Mouse (Mus musculus) stomach, postnatal 0 days (tissue): ENCODE measurements around the gene Ftsj3. TPM values are rescaled to one million over a fixed set of nuclear protein-coding genes. Genes with fewer than 3 reads are reported as not detected.
"Not testable (repeated sequence)": the region's sequence is repeated elsewhere in the genome, so short reads cannot be mapped to it uniquely, and the experiment has no call there.

Source experiments
- ATAC-seq: fragments of 200-750 bp; cut with Nextera tagmentation; 2 replicates; pipeline ENCODE4 v1.8.0; 2017; ENCODE audit not compliant: low FRiP score, low TSS enrichment
- DNase-seq: peaks from one replicate; pipeline ENCODE4 v3.0.0-alpha.2; 2016; ENCODE audit warnings: low spot score
- H3K27ac ChIP-seq: fragments of 300-500 bp; sonication (generic); replicated peaks from 2 replicates; pipeline ENCODE4 v1.5.1; 2014; ENCODE audit warnings: mild to moderate bottlenecking, control low read depth
- H3K27me3 ChIP-seq: fragments of 300-500 bp; sonication (generic); 2 replicates; pipeline ENCODE4 v1.6.1; 2014; ENCODE audit warnings: low read length; ENCODE audit not compliant: control insufficient read depth, insufficient read depth
- H3K36me3 ChIP-seq: fragments of 300-500 bp; sonication (generic); 2 replicates; pipeline ENCODE4 v1.6.1; 2014; ENCODE audit warnings: low read length, mixed read lengths; ENCODE audit not compliant: control insufficient read depth, insufficient read depth
- H3K4me1 ChIP-seq: fragments of 300-500 bp; sonication (generic); replicated peaks from 2 replicates; pipeline ENCODE4 v1.6.1; 2014; ENCODE audit warnings: antibody characterized with exemption; ENCODE audit not compliant: control insufficient read depth, insufficient read depth
- H3K4me2 ChIP-seq: fragments of 300-500 bp; sonication (generic); replicated peaks from 2 replicates; pipeline ENCODE4 v1.6.1; 2014; ENCODE audit warnings: low read depth, mild to moderate bottlenecking, control low read depth, moderate library complexity
- H3K4me3 ChIP-seq: fragments of 300-500 bp; sonication (generic); 2 replicates; pipeline ENCODE4 v1.5.1; 2014; ENCODE audit warnings: low read depth, low read length, control low read depth
- H3K9ac ChIP-seq: fragments of 300-500 bp; sonication (generic); 2 replicates; pipeline ENCODE4 v1.6.1; 2014; ENCODE audit warnings: mild to moderate bottlenecking, low read length, control low read depth, mixed read lengths
- H3K9me3 ChIP-seq: fragments of 300-500 bp; sonication (generic); 2 replicates; pipeline ENCODE4 v1.6.1; 2016; ENCODE audit warnings: low read length; ENCODE audit not compliant: control insufficient read depth
- CTCF ChIP-seq: IDR thresholded peaks from 2 replicates; pipeline ENCODE4 v1.5.1; 2016; ENCODE audit warnings: antibody characterized with exemption, low read depth, mild to moderate bottlenecking, moderate library complexity
- EP300 ChIP-seq: optimal IDR thresholded peaks from 2 replicates; pipeline ENCODE3; 2016; ENCODE audit warnings: antibody characterized with exemption
- WGBS: fragments of 180-500 bp; shearing (Covaris S2); extraction: QIAGEN DNeasy Blood & Tissue Kit; methylation state at CpG from one replicate; pipeline ENCODE4 v1.1.7; 2014; 5-methylcytosine and 5-hydroxymethylcytosine counted together
- polyA plus RNA-seq: library from polyadenylated mRNA; unstranded; fragments of >200 nt; fragmentation: Nextera tagmentation; extraction: Ambion mirVana; gene quantifications from 2 replicates; pipeline ENCODE4 v1.2.1, GENCODE M21; 2015

The Ftsj3 gene
- polyA plus RNA-seq, 1 experiment from 2014 or later = 24.4 TPM

- WGBS = 77% methylated on average over 8 of the region's 8 CpGs
- TF ChIP-seq CTCF = peak; percentile 49
- not testable (repeated sequence) for ATAC-seq, H3K9ac ChIP-seq, H3K27me3 ChIP-seq, H3K36me3 ChIP-seq, H3K9me3 ChIP-seq, DNase-seq, H3K4me2 ChIP-seq, H3K4me1 ChIP-seq, H3K27ac ChIP-seq, H3K4me3 ChIP-seq
These were observed 21.9 kb downstream of the Ftsj3 start for GRCm38 (mm10) chr11:106233978-106234377.

GRCm38 (mm10) chr11:106220603-106221002 lies 35.3 kb downstream of the Ftsj3 start:
- ATAC-seq = no peak
- TF ChIP-seq EP300 = no peak
- no peak for TF ChIP-seq CTCF

DNA sequence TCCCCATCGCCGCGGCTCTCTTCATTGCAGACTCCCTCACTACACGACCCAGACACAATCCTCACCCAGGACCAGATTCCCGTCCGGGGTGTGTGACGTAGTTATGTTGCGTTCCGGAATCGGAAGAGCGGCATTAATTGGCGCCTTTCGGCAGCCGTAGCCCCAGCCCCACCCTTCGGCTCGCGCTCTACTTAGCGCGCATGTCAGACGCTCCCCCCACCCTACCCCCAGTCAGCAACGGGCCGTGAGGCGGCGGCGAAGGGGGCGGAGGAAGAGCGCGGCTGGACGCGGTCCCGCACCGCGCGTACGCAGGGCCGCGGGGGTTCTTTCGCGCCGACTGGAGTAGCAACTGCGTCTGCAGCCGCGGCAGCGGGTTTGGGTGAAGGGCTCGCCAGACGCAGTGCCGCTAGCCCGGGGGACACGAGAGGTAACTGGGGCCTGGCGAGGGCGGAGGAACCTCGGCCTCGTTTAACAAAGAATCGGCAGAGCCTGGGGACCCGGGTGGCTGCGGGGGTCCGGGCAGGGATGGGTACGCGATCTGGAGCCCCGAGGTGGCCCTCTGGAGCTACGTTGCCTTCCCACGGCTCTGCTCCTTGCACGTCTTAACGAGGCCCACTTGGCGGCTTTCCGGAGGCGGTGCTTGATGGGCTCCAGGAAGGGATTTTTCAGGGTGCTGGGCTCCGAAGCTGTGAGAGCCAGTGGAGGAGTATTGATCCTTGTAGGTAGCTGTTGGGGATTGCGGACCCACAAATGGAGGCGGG lies 39.0 kb downstream of the Ftsj3 start, which contains the start of gene Ddx42:
Ddx42 (plus strand) TSS at position 197 of the 761 bp plus-strand sequence.
- peak; percentile 93 for ATAC-seq
- Histone ChIP-seq H3K4me1 (peaks cover 4% of the 10 kb centered on the region; the same call in 1 of the 2 replicates), H3K4me3 (peak within 1 kb of the TSS; percentile 95), H3K9ac (peak within 1 kb of the TSS; percentile 97), H3K4me2 (peak within 1 kb of the TSS; percentile 65), H3K9me3 (no peaks in the 10 kb centered on the region), H3K36me3 (no peaks in the 10 kb centered on the region), H3K27ac (peak within 1 kb of the TSS; percentile 98), H3K27me3 (no peaks in the 10 kb centered on the region)
- DNase-seq = peak; percentile 93
- under 1% methylated on average over 69 of the region's 70 CpGs for WGBS
- TF ChIP-seq CTCF = no peak
- peak; percentile 43 for TF ChIP-seq EP300

More at GRCm38 (mm10) chr11:106220603-106221002, 35.3 kb downstream of the Ftsj3 start:
- Histone ChIP-seq H3K27ac (no peak overlapping the region), H3K9me3 (no peaks in the 10 kb centered on the region), H3K4me2 (no peak overlapping the region), H3K4me1 (no peaks in the 10 kb centered on the region), H3K36me3 (peaks cover 4% of the 10 kb centered on the region; the same call in 1 of the 2 replicates), H3K9ac (no peak overlapping the region), H3K27me3 (no peaks in the 10 kb centered on the region), H3K4me3 (no peak overlapping the region)
- 87% methylated on average over 3 of the region's 3 CpGs for WGBS
- no peak for DNase-seq

DNA sequence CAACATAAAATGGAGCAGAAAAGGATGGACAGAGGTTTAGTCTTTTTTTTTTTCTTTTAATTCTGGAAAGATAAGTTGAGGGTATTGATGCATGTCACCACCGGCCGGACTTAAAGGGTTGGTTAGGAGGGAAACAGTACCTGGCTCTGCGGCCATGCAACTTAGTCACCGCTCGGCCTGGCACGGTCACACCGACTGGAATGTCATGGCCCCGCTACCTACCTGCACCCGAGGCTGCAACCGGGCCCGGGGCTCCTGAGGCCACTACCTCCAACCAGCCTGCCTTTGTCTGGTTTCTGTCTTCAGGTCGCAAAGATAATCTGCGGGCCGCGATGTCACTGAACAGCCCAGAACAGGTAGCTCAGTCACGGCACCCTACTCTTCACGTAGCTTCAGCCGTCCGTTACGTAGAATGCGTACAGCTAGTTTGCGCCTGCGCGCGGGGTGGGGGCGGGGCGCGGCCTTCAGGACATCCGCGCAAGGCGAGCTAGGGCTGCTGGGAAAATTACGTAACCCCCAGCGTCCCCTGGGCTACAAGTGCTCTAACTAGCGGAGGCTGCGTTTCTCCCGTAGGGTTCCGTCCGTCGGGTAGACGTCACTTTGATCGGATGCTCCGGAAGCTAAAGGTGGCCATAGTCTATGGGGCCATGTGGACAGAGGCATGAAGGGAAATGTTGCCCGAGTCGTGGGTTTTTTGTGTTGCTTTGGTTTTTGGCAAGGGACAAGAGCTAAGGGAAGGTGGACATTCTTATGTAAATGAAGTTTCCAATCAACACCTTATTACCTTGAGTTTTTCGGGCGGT lies 39.8 kb downstream of the Ftsj3 start, which contains the start of gene Ccdc47:
Ccdc47 (minus strand) TSS at position 418 of the 803 bp plus-strand sequence.
- Histone ChIP-seq H3K4me1 (peaks cover 4% of the 10 kb centered on the region; the same call in 1 of the 2 replicates), H3K27ac (peak within 1 kb of the TSS; percentile 98), H3K4me3 (peak within 1 kb of the TSS; percentile 95), H3K9me3 (no peaks in the 10 kb centered on the region), H3K4me2 (peak within 1 kb of the TSS; percentile 65), H3K27me3 (no peaks in the 10 kb centered on the region), H3K36me3 (peaks cover 3% of the 10 kb centered on the region), H3K9ac (peak within 1 kb of the TSS; percentile 97)
- TF ChIP-seq CTCF = 0 out of 2 replicates have a peak, but pooled peaks have one; percentile 20
- peak; percentile 38 for TF ChIP-seq EP300
- under 1% methylated on average over 46 of the region's 46 CpGs for WGBS
- ATAC-seq = peak; percentile 98
- DNase-seq = peak; percentile 97

- Histone ChIP-seq H3K4me1 (peaks cover 4% of the 10 kb centered on the region; the same call in 1 of the 2 replicates), H3K9me3 (no peaks in the 10 kb centered on the region), H3K36me3 (peaks cover 6% of the 10 kb centered on the region), H3K27me3 (no peaks in the 10 kb centered on the region), H3K27ac (peak overlapping the region; percentile 90), H3K4me2 (peak overlapping the region; percentile 65), H3K9ac (peak overlapping the region; percentile 81), H3K4me3 (peak overlapping the region; percentile 95)
- DNase-seq (no peak), ATAC-seq (no peak)
- TF ChIP-seq EP300 = no peak
- no peak for TF ChIP-seq CTCF
- WGBS = 9% methylated on average over 7 of the region's 7 CpGs
These were observed 40.4 kb downstream of the Ftsj3 start for GRCm38 (mm10) chr11:106215450-106215859.
